Mouse (Mus musculus) ovary, adult 18-20 months (tissue): Measurements from ENCODE around the gene Fam214a.
"Not testable (repeated sequence)": the region's sequence is repeated elsewhere in the genome, so short reads cannot be mapped to it uniquely, and the experiment has no call there.

Experiments used
- DNase-seq: peaks from one replicate; pipeline ENCODE4 v3.0.0; 2022; ENCODE audit warnings: low spot score, mixed read lengths

Fam214a gene

GRCm38 (mm10) chr9:74981663-74982111 lies 29.0 kb downstream of the Fam214a start:
- no peak for DNase-seq

DNA sequence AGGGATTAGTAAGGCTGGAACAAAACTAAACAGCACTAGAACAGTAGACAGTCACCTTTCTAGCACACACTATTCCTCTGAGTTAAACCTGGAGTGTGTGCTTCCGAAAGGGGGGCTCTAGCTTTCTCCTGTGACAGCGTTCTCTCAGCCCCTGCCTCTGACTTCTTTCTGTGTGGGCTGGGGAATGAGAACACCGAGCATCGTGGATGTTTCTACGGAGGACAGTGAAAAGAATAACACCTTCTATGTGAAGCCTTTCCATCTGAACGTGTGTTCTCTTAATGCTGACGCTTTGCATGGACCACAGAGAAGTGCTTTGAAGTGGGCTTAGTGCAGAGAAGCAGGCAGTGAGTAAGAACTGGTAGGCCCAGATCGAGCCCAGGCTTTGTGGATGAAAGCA lies 29.5 kb downstream of the Fam214a start:
- no peak for DNase-seq

- DNase-seq = not testable (repeated sequence)
These were observed 30.0 kb downstream of the Fam214a start for GRCm38 (mm10) chr9:74982722-74983121.

GRCm38 (mm10) chr9:74985173-74985715 lies 32.6 kb downstream of the Fam214a start:
- no peak for DNase-seq

DNA sequence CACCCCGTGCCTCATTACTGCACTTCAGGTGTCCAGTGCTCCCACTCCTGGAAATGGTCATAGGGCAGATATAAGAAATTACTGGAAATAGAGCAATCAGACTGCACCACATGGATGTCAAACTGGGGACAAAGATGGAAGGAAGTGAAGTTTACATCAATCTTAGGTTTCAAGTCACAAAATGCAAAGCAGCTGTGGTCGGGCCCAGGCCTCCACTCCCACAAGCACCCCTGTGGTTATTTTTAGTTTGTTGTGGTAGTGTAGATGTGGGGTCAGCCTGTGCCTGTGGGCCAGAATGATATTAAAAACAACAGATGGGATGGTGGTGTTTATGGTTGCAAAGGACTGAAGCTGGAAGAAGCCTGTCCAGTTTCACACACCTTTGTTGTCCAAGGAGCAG lies 33.1 kb downstream of the Fam214a start:
- DNase-seq = no peak

DNA sequence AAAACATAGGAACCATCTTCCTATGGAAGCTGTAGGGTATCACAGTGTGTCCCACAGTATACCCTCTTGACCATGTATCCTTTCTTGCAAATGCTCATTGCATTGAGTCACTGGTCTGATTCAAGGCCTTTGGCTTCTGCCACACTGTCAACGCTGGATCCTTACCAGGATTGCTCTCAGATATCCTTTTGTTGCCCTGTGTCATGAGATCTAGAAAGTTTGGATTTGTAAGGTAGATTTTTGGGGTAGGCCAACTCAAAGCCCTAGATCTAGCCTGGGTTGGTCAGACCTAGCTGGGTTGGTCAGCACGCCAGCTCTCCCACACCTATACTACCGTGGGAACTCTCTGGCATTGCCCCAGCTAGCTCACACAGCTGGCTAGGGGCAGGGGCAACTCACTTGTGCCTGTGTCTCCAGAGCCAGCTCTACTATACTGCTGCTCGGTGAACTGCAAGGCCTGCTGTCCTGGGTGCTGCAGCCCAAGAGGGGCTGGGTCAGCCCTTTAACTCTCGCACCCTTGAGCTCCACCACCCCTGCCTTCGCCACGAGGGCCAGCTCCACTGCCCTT lies 36.3 kb downstream of the Fam214a start:
- DNase-seq = no peak

DNA sequence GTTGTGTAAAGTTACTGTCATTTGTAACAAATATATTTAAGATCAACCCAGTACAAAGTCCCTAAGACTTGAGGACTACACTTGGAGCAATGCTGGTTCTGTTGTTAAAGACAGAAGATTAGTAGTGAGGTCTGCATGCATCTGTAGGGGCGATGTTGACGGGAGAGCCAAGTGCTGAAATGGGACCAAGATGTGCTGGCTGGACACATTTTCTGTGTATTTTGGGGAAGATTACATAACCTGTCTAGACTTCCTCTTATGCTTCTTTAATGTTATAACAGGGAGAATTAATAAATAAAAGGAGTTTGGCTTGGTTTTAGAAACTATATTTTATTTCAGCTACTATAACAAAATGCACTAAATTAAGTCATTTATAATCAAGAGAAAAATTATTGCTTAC lies 37.3 kb downstream of the Fam214a start:
- no peak for DNase-seq

- DNase-seq = no peak
These were observed 42.0 kb downstream of the Fam214a start for GRCm38 (mm10) chr9:74994611-74995257.

DNA sequence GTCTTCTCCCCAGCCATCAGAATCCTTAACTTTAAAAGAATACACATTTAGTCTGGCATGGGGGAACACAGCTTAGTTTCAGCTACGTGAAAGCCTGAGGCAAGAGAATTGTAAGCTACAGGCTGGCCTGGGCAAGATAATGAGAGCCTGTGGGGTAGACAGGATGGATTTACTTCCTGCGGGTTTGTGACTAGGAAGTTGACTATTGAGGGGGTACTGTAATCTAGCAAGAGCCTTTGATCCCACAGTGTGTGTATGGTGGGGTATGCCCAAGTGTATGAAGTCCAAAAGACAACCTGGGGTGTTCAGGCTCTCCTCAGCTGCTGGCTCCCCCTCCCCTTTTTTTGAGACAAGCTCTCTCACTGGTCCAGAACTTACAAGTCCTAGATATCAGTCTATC lies 43.7 kb downstream of the Fam214a start:
- no peak for DNase-seq

- DNase-seq = no peak
These were observed 45.3 kb downstream of the Fam214a start for GRCm38 (mm10) chr9:74997976-74998375.

DNA sequence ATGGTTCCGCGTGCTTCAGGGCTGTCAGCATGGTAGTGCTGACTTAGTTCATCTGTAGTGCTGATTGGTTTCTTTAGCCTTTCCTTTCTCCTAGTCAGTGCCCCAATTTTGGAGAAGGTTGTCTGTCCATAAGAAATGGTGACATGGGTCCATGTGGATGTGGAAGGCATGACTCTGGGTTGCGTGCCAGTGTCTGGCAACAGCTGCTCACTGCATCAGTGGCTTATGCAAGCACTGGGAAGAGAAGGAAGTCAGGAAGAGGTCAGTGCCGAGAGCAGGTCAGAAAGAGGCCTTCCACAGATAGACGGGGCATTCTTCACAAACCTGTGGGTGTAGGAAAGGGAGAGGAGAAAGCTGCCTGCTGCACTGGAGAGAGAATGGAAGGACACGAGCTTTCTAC lies 48.3 kb downstream of the Fam214a start:
- no peak for DNase-seq

DNA sequence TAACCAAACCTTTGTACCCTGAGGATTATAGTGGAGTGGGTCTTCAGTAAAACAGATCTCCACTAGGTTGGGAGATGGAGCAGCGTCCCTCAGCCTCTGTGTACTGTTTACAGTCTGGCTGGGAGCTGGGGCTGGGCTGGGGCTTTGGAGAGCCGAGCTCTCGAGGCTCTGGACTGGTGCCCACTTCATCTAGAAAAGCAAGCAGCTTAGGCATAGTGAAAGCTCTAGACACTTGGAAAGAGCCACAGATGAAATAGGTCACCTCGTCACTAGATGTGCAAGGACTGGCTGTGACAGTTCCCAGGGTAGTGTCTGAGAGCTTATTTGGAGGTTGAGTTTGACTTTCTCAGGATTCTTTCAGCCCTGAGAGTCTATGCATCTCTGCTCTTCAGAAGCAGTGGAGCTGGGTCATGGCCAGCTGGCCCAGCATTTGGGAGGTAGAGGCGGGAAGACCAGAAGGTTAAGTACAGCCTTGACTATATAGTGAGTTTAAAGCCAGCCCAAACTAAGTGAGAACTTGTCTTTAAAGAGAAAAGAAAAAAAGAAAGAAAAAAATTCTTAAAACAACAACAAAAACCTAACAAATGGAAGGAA lies 49.0 kb downstream of the Fam214a start:
- DNase-seq = no peak

GRCm38 (mm10) chr9:75002262-75002661 lies 49.6 kb downstream of the Fam214a start:
- DNase-seq = no peak

GRCm38 (mm10) chr9:75004203-75004602 lies 51.5 kb downstream of the Fam214a start:
- peak; percentile 72 for DNase-seq

DNA sequence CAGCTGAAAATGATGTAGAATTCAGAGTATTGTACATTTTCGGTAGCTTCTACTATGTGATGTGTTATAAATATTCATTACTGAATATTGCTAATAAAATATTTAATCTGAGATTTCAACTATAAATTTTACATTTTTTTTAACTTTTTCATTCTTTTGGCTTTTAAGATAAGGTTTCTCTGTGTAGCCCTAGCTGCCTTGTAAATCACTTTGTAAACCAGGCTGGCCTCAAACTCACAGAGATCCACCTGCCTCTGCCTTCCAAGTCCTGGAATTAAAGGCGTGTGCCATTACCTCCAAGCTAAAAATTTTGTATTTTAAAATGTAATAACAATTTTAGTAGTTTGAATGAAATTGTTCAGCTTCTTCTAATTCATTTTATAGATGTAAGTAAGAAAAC lies 63.9 kb downstream of the Fam214a start:
- DNase-seq = no peak

DNA sequence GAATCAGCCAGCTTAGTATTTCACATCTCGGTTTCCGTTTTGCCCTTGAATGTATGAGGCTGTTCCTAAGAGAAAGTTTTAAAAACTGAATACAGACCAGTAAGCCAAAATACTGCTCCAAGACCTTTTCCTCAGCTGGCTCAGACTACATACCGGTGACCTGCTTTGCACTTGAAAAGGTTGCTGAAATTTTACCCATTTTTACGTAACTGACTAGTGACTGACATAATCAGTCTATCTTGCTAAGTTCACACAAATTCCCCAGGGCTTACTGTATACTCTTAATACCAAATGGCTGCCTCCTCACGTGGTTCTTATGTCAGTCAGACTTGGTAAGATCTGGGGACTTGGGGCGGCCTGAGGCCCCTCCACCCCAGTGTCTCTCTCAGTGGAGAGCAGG lies 66.5 kb downstream of the Fam214a start:
- DNase-seq = no peak

DNA sequence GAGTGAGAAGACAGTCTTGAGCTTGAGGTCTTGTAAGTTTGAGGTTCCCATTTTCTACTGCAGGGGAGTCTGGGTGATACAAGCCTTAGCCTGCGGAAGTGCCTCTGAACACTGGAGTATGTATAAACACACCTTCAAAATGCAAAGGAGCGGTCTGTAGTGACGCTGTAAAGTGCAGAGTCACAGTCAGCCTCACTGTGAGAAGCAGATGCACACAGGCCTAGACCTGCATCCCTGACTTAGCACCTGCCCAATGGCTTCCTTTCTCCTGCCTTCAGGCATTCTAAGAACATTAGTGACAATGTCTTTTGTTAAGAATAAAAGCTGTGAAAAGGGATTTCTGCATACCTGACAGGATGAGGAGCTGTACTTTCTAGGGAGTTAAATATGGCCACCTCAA lies 66.9 kb downstream of the Fam214a start:
- DNase-seq = no peak

DNA sequence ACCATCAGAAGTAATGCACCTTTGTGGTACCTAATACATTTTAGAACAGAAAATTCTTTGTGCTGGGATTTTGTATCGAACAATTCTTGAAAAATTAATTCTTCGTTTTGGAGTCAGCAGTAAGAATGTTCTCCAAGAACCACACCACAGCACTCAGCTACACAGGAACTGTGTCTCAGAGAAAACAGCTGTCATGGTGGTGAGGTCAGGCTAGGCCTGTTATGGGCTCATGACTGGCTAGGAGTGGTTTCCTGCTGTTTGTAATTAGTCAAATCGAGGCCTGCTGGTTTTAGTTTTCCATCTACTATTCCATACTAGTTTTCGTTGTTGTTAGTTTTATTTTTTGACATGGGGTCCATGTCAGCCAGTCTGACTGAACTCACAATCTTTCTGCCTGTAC lies 67.9 kb downstream of the Fam214a start:
- DNase-seq = no peak

DNA sequence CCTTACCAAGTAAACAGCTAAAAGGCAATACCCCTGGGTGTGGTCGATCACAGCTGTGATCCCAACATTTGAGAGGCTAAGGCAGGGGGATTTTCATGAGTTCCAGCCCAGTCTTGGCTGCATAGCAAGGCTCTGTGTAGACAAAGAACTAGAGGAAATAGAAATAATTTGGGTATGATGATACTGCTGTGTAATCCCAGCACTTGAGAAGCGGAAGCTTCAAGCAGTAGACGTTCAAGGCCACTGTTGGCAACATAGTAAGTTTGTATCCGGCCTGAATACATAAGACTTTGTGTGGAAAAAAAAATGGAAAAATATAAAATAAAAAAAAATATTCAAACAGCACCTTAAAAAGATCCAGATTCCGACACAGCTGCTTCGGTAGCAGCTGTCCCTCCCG lies 69.9 kb downstream of the Fam214a start:
- no peak for DNase-seq

- no peak for DNase-seq
These were observed 70.6 kb downstream of the Fam214a start for GRCm38 (mm10) chr9:75023150-75023894.

GRCm38 (mm10) chr9:75024089-75024488 lies 71.4 kb downstream of the Fam214a start:
- no peak for DNase-seq

GRCm38 (mm10) chr9:75025689-75026088 lies 73.0 kb downstream of the Fam214a start:
- DNase-seq = no peak

- DNase-seq = no peak
These were observed 79.7 kb downstream of the Fam214a start for GRCm38 (mm10) chr9:75032408-75032807.
